Mouse (Mus musculus) hindbrain, embryonic 14.5 days (tissue): ENCODE results near the gene Dek. TPM values are rescaled to one million over a fixed set of nuclear protein-coding genes. Genes with fewer than 3 reads are reported as not detected.

Experiments
- ATAC-seq: fragments of 200-750 bp; cut with Nextera tagmentation; 2 replicates; pipeline ENCODE4 v1.8.0; 2017; ENCODE audit warnings: moderate number of reproducible peaks, mild to moderate bottlenecking, moderate TSS enrichment, moderate library complexity; ENCODE audit not compliant: low FRiP score
- DNase-seq: peaks from one replicate; pipeline ENCODE4 v3.0.0-alpha.2; 2015; ENCODE audit warnings: low spot score
- H3K27ac ChIP-seq: fragments of 300-500 bp; sonication (generic); 2 replicates; pipeline ENCODE4 v1.5.1; 2014; ENCODE audit warnings: mild to moderate bottlenecking, moderate library complexity
- H3K27me3 ChIP-seq: fragments of 300-500 bp; sonication (generic); 2 replicates; pipeline ENCODE4 v1.6.1; 2014; ENCODE audit warnings: mild to moderate bottlenecking, low read length, mixed read lengths; ENCODE audit not compliant: control insufficient read depth, insufficient read depth
- H3K36me3 ChIP-seq: fragments of 300-500 bp; sonication (generic); replicated peaks from 2 replicates; pipeline ENCODE4 v1.6.1; 2014; ENCODE audit not compliant: control insufficient read depth, insufficient read depth
- H3K4me1 ChIP-seq: fragments of 300-500 bp; sonication (generic); replicated peaks from 2 replicates; pipeline ENCODE4 v1.6.1; 2014; ENCODE audit warnings: antibody characterized with exemption, low read length, mixed read lengths; ENCODE audit not compliant: control insufficient read depth, insufficient read depth
- H3K4me2 ChIP-seq: fragments of 300-500 bp; sonication (generic); replicated peaks from 2 replicates; pipeline ENCODE4 v1.6.1; 2014; ENCODE audit warnings: mild to moderate bottlenecking, moderate library complexity
- H3K4me3 ChIP-seq: fragments of 300-500 bp; sonication (generic); replicated peaks from 2 replicates; pipeline ENCODE4 v1.5.1; 2014; ENCODE audit warnings: mild to moderate bottlenecking, low read length
- H3K9ac ChIP-seq: fragments of 300-500 bp; sonication (generic); 2 replicates; pipeline ENCODE4 v1.6.1; 2014
- H3K9me3 ChIP-seq: fragments of 300-500 bp; sonication (generic); 2 replicates; pipeline ENCODE4 v1.6.1; 2016; ENCODE audit warnings: low read length; ENCODE audit not compliant: control insufficient read depth
- WGBS: fragments of 180-500 bp; shearing (Covaris S2); extraction: QIAGEN DNeasy Blood & Tissue Kit; methylation state at CpG from one replicate; pipeline ENCODE4 v1.1.7; 2014; 5-methylcytosine and 5-hydroxymethylcytosine counted together
- polyA plus RNA-seq: library from polyadenylated mRNA; unstranded; fragments of >200 nt; fragmentation: Nextera tagmentation; extraction: Ambion mirVana; gene quantifications from 2 replicates; pipeline ENCODE4 v1.2.1, GENCODE M21; 2014

Dek gene
- 97.3 and 98.4 TPM in 2 replicates for polyA plus RNA-seq

GRCm38 (mm10) chr13:47105711-47106579, at the start of gene Dek:
TSS of gene Dek (minus strand) at chr13:47106201.
- H3K9me3 ChIP-seq = no peaks in the 10 kb centered on the region
- WGBS = under 1% methylated on average over 122 of the region's 129 CpGs
- peak within 1 kb of the TSS; percentile 82 for H3K4me2 ChIP-seq
- H3K4me1 ChIP-seq = peaks cover 21% of the 10 kb centered on the region
- peak; percentile 94 for ATAC-seq
- peaks cover 6% of the 10 kb centered on the region for H3K36me3 ChIP-seq
- H3K9ac ChIP-seq = peak within 1 kb of the TSS; percentile 92
- peak; percentile 86 for DNase-seq
- peak within 1 kb of the TSS; percentile 98 for H3K27ac ChIP-seq
- H3K27me3 ChIP-seq = no peaks in the 10 kb centered on the region
- H3K4me3 ChIP-seq = peak within 1 kb of the TSS; percentile 99

GRCm38 (mm10) chr13:47154866-47155265, 48.9 kb upstream of the Dek start:
- 72% methylated on average over 4 of the region's 4 CpGs for WGBS
- DNase-seq (no peak), ATAC-seq (no peak)
- no peak overlapping the region for H3K9ac ChIP-seq
- H3K9me3 ChIP-seq = no peaks in the 10 kb centered on the region
- no peaks in the 10 kb centered on the region for H3K36me3 ChIP-seq
- no peak overlapping the region for H3K4me3 ChIP-seq
- no peak overlapping the region for H3K27ac ChIP-seq
- no peaks in the 10 kb centered on the region for H3K27me3 ChIP-seq
- H3K4me2 ChIP-seq = no peak overlapping the region
- no peaks in the 10 kb centered on the region for H3K4me1 ChIP-seq

- 80% methylated on average over 5 of the region's 5 CpGs for WGBS
- no peak for DNase-seq
- ATAC-seq = no peak
Observed at GRCm38 (mm10) chr13:47153206-47153605, 47.2 kb upstream of the Dek start.

GRCm38 (mm10) chr13:47152390-47152789, 46.4 kb upstream of the Dek start:
- Histone ChIP-seq H3K4me3 (no peak overlapping the region), H3K4me1 (no peaks in the 10 kb centered on the region), H3K36me3 (no peaks in the 10 kb centered on the region), H3K4me2 (no peak overlapping the region), H3K27me3 (no peaks in the 10 kb centered on the region), H3K9ac (no peak overlapping the region), H3K9me3 (no peaks in the 10 kb centered on the region), H3K27ac (no peak overlapping the region)
- 32% methylated on average over 7 of the region's 7 CpGs for WGBS
- 0 out of 2 replicates have a peak, but pooled peaks have one; percentile 55 for ATAC-seq
- peak; percentile 93 for DNase-seq

More at GRCm38 (mm10) chr13:47153206-47153605, 47.2 kb upstream of the Dek start:
- Histone ChIP-seq H3K9ac (no peak overlapping the region), H3K4me3 (no peak overlapping the region), H3K36me3 (no peaks in the 10 kb centered on the region), H3K4me1 (no peaks in the 10 kb centered on the region), H3K9me3 (no peaks in the 10 kb centered on the region), H3K27me3 (no peaks in the 10 kb centered on the region), H3K27ac (no peak overlapping the region), H3K4me2 (no peak overlapping the region)

GRCm38 (mm10) chr13:47151060-47151459, 45.1 kb upstream of the Dek start:
- Histone ChIP-seq H3K9me3 (no peaks in the 10 kb centered on the region), H3K27ac (no peak overlapping the region), H3K9ac (no peak overlapping the region), H3K4me1 (no peaks in the 10 kb centered on the region), H3K27me3 (no peaks in the 10 kb centered on the region), H3K36me3 (no peaks in the 10 kb centered on the region), H3K4me3 (no peak overlapping the region), H3K4me2 (no peak overlapping the region)
- no peak for ATAC-seq
- DNase-seq = no peak
- 93% methylated on average over 14 of the region's 14 CpGs for WGBS

GRCm38 (mm10) chr13:47149993-47150392, 44.0 kb upstream of the Dek start:
- 94% methylated on average over 10 of the region's 10 CpGs for WGBS
- H3K9me3 ChIP-seq = no peaks in the 10 kb centered on the region
- H3K4me2 ChIP-seq = no peak overlapping the region
- no peaks in the 10 kb centered on the region for H3K27me3 ChIP-seq
- H3K4me3 ChIP-seq = no peak overlapping the region
- DNase-seq = no peak
- no peak overlapping the region for H3K9ac ChIP-seq
- no peaks in the 10 kb centered on the region for H3K4me1 ChIP-seq
- no peak for ATAC-seq
- H3K36me3 ChIP-seq = no peaks in the 10 kb centered on the region
- H3K27ac ChIP-seq = no peak overlapping the region

GRCm38 (mm10) chr13:47148573-47148972, 42.6 kb upstream of the Dek start:
- DNase-seq = no peak
- no peak overlapping the region for H3K27ac ChIP-seq
- ATAC-seq = no peak
- H3K27me3 ChIP-seq = no peaks in the 10 kb centered on the region
- no peaks in the 10 kb centered on the region for H3K36me3 ChIP-seq
- H3K4me3 ChIP-seq = no peak overlapping the region
- 65% methylated on average over 11 of the region's 11 CpGs for WGBS
- no peaks in the 10 kb centered on the region for H3K9me3 ChIP-seq
- H3K9ac ChIP-seq = no peak overlapping the region
- H3K4me2 ChIP-seq = no peak overlapping the region
- no peaks in the 10 kb centered on the region for H3K4me1 ChIP-seq

GRCm38 (mm10) chr13:47146388-47146787, 40.4 kb upstream of the Dek start:
- H3K36me3 ChIP-seq = no peaks in the 10 kb centered on the region
- no peak overlapping the region for H3K27ac ChIP-seq
- no peak overlapping the region for H3K4me2 ChIP-seq
- no peaks in the 10 kb centered on the region for H3K4me1 ChIP-seq
- no peaks in the 10 kb centered on the region for H3K9me3 ChIP-seq
- H3K27me3 ChIP-seq = no peaks in the 10 kb centered on the region
- WGBS = 73% methylated on average over 7 of the region's 7 CpGs
- no peak for ATAC-seq
- H3K9ac ChIP-seq = no peak overlapping the region
- DNase-seq = no peak
- no peak overlapping the region for H3K4me3 ChIP-seq

GRCm38 (mm10) chr13:47145939-47146338, 39.9 kb upstream of the Dek start:
- 87% methylated on average over 9 of the region's 9 CpGs for WGBS
- Histone ChIP-seq H3K27me3 (no peaks in the 10 kb centered on the region), H3K36me3 (no peaks in the 10 kb centered on the region), H3K27ac (no peak overlapping the region), H3K4me2 (no peak overlapping the region), H3K9me3 (no peaks in the 10 kb centered on the region), H3K9ac (no peak overlapping the region), H3K4me3 (no peak overlapping the region), H3K4me1 (no peaks in the 10 kb centered on the region)
- DNase-seq (no peak), ATAC-seq (no peak)
